Mouse (Mus musculus) neutrophil, adult 59 days (primary cell): Measurements from ENCODE around the gene Grem1. TPM values are rescaled to one million over a fixed set of nuclear protein-coding genes. Genes with fewer than 3 reads are reported as not detected.

ENCODE experiments used
- total RNA-seq, 2 experiments: library from RNA; stranded (reverse); gene quantifications; 1 replicate in 1 of 2; 2 replicates in 1 of 2; pipeline ENCODE4 v1.2.4; 2023

The Grem1 gene
- under 1 TPM in 1 of 2 experiments, not detected in 1; 0.20 TPM for total RNA-seq

GRCm38 (mm10) chr2:113758311-113759161 lies at the start of gene Grem1:
Grem1 (minus strand) TSS chr2:113758646.

Other genes with a start within 250 kb of the Grem1 start
- gene Scg5, start 70.5 kb upstream of the Grem1 start, total RNA-seq = 1 to 10 TPM; 2.6 to 2.7 TPM
- gene Arhgap11a, start 90.0 kb upstream of the Grem1 start, total RNA-seq = 10 to 100 TPM; 46.5 to 54.1 TPM